Mouse (Mus musculus) central nervous system, embryonic 18 days (tissue): ENCODE data around the gene Haus8. TPM values are rescaled to one million over a fixed set of nuclear protein-coding genes. Genes with fewer than 3 reads are reported as not detected.

ENCODE experiments used
- polyA plus RNA-seq: library from polyadenylated mRNA; depleted of rRNA; stranded (reverse); fragments of >200 nt; gene quantifications from 2 replicates; pipeline ENCODE4 v1.2.3, GENCODE M21; 2012; rRNA removed

The Haus8 gene
- polyA plus RNA-seq = 33.6 and 34.4 TPM in 2 replicates

DNA sequence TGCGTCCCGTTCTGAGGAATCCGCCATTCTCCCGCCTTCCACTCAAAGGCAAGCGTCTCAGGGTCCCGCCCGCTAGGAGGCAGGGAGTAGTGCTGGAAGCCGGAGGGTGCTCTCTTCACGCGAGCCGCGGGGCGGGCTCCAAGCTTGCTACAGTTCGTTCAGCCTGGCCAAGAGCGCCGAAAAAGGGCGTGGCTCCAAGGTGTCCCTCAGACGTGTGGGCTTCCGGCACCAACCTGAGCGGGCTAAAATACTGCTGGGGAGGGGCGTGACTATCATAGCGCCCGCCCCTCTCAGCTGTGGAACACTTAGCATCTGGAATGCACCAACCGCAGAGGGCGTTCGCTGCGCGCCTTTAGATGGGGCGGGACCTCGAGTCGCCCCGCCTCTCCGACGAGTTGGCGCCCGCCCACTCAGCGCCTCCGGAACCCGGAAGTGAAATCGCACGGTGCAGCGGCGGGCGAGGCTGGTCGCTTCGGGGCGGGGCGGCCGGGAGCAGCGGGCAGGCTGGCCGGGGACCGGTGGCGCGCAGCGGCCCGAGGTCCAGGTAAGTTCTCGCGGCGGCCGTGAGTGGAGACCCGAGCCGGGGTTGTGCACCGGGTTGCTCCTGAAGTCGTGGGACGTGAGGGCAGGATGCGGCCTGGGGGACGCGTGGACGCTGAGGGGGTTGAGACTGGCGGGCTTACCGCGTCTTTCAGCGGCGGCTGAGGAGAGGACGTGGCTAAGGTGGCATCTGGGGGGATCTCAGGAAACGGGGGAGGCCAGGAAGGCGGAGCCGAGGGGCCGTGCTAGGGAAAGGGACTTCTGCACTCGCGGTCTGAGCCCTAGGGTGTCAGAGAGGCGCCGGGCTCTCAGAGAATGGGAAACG is at the start of gene Haus8, which contains the start of gene Myo9b:
Gene Haus8 (minus strand): TSS at position 649 of the 865 bp plus-strand sequence.
Gene Myo9b (plus strand): TSS at position 429 of the 865 bp plus-strand sequence.

Other genes starting within 250 kb of the Haus8 start
- 30.5 and 39.3 TPM in 2 replicates for gene Myo9b, start 220 bp downstream of the Haus8 start, polyA plus RNA-seq
- 189 and 196 TPM in 2 replicates for gene Use1, start 93.9 kb upstream of the Haus8 start, polyA plus RNA-seq
- 7.5 and 7.7 TPM in 2 replicates for gene Ocel1, start 98.4 kb upstream of the Haus8 start, polyA plus RNA-seq
- 45.7 and 51.9 TPM in 2 replicates for gene Nr2f6, start 109.0 kb upstream of the Haus8 start, polyA plus RNA-seq
- gene Ushbp1, start 122.9 kb upstream of the Haus8 start, polyA plus RNA-seq = 8.3 and 11.3 TPM in 2 replicates
- 97.3 and 104 TPM in 2 replicates for gene Babam1, start 123.9 kb upstream of the Haus8 start, polyA plus RNA-seq
- 8.1 and 8.3 TPM in 2 replicates for gene Ankle1, start 133.1 kb upstream of the Haus8 start, polyA plus RNA-seq
- 155 and 157 TPM in 2 replicates for gene Abhd8, start 190.7 kb upstream of the Haus8 start, polyA plus RNA-seq
- 85.0 and 87.9 TPM in 2 replicates for gene Mrpl34, start 192.0 kb upstream of the Haus8 start, polyA plus RNA-seq
- 190 and 206 TPM in 2 replicates for gene Dda1, start 196.3 kb upstream of the Haus8 start, polyA plus RNA-seq
- 123 and 129 TPM in 2 replicates for gene Ano8, start 213.0 kb upstream of the Haus8 start, polyA plus RNA-seq
- gene Gtpbp3, start 215.2 kb upstream of the Haus8 start, polyA plus RNA-seq = 26.4 and 27.6 TPM in 2 replicates
- 5.8 and 9.6 TPM in 2 replicates for gene Plvap, start 238.8 kb upstream of the Haus8 start, polyA plus RNA-seq